Mouse (Mus musculus): ENCODE data around the gene Arntl. TPM values are rescaled to one million over a fixed set of nuclear protein-coding genes. Genes with fewer than 3 reads are reported as not detected.

The Arntl gene
- total RNA-seq, 1 experiment from 2014 or later, result 21.6 TPM

DNA sequence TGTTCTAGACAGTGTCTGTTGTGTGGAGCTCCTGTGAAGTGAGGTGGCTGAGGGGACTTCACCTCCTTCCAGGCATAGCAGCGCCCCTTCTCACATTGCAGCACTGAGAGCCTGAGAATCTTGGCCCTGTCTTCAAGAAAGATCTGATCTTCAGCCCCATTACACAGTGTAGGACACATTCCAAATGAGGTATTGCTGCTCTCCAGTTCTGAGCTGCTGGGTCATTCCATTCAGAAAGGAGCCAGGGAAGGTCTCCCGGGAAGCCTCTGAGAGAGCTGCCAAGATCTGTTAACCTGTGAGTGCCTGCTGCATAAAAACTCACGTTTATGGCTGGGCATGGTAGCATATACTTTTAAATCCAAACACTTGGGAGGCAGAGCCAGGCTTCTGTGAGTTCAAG is 5.7 kb upstream of the Arntl start:
- ATAC-seq (ENCODE audit: extremely low read depth, insufficient number of reproducible peaks, low FRiP score, poor library complexity, severe bottlenecking), result no peak

- ATAC-seq (ENCODE audit: extremely low read depth, insufficient number of reproducible peaks, low FRiP score, poor library complexity, severe bottlenecking), result no peak
Measured at GRCm38 (mm10) chr7:113207471-113208387, 464 bp downstream of the Arntl start.

GRCm38 (mm10) chr7:113208388-113208753 is 1.1 kb downstream of the Arntl start:
- ATAC-seq (ENCODE audit: extremely low read depth, insufficient number of reproducible peaks, low FRiP score, poor library complexity, severe bottlenecking), result no peak

GRCm38 (mm10) chr7:113210441-113210840 is 3.2 kb downstream of the Arntl start:
- ATAC-seq (ENCODE audit: extremely low read depth, insufficient number of reproducible peaks, low FRiP score, poor library complexity, severe bottlenecking), result peak; percentile 28; the same call in 1 of the 2 replicates

DNA sequence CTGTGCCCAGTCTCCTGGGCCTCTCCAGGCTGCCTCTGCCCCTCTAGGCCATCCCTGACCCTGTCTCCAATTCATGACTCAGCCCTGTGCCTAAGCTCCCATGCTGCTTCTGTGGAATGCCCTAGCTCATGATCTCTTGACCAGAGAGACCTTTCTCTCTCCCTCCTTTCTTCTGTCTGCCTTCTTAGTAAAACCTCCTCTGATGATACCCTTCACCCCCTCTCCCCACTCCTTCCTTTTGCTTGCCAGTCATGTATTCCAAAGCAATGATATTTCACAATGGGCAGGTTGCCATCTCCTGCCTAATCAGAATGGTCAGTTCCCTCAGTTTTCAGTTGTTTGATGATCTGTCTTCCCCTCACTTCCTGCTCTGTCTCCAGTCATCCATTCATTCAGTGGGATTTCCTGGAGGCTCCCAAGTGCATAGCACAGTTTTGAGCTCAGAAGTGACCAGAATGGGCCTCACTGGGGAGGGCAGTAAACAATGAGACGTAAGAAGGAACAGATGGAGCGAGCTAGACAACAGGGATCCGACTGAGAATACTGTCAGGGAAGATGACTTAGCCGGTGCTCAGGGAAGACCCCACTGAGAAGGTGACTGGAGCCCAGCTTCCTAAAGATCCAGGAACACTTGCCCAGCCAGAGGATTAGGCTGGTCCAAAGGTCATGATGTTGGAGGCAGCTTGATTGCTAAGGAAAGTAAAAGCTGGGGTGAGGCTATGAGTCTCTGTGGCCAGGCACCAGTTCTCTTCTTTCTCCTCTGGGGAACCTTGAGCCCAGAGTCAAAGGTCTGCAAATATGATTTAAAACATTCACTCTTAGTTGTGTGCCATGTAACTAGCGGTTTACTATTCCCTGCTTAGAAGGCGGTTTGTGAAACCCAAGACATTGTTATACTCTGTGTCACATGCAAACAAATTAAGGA is 7.2 kb downstream of the Arntl start:
- no peak for ATAC-seq (ENCODE audit: extremely low read depth, insufficient number of reproducible peaks, low FRiP score, poor library complexity, severe bottlenecking)

- no peak for ATAC-seq (ENCODE audit: extremely low read depth, insufficient number of reproducible peaks, low FRiP score, poor library complexity, severe bottlenecking)
Measured at GRCm38 (mm10) chr7:113216152-113216551, 8.9 kb downstream of the Arntl start.

GRCm38 (mm10) chr7:113219416-113219815 is 12.2 kb downstream of the Arntl start:
- ATAC-seq (ENCODE audit: extremely low read depth, insufficient number of reproducible peaks, low FRiP score, poor library complexity, severe bottlenecking), result no peak

- no peak for ATAC-seq (ENCODE audit: extremely low read depth, insufficient number of reproducible peaks, low FRiP score, poor library complexity, severe bottlenecking)
Measured at GRCm38 (mm10) chr7:113219864-113220263, 12.6 kb downstream of the Arntl start.

GRCm38 (mm10) chr7:113220691-113221238 is 13.5 kb downstream of the Arntl start:
- no peak for ATAC-seq (ENCODE audit: extremely low read depth, insufficient number of reproducible peaks, low FRiP score, poor library complexity, severe bottlenecking)

DNA sequence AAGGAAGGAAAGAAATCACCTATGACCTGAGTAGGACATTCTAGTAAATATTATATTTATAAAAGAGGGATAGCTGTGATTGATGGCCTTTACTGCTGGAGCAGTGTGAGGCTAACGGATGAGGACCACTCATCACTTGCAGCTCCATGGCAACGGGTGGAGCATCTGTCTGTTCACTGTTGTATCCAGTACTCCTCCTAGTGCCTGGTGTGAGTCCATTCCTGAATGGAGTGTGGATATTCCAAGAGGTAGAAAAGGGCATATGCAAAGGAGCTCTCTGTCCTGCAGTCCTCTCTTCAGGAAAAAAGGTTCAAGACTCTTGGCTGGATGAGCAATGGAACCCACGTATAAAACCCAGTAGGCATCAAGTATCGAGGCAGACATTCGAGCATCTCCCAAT is 15.6 kb downstream of the Arntl start:
- ATAC-seq (ENCODE audit: extremely low read depth, insufficient number of reproducible peaks, low FRiP score, poor library complexity, severe bottlenecking), result no peak

DNA sequence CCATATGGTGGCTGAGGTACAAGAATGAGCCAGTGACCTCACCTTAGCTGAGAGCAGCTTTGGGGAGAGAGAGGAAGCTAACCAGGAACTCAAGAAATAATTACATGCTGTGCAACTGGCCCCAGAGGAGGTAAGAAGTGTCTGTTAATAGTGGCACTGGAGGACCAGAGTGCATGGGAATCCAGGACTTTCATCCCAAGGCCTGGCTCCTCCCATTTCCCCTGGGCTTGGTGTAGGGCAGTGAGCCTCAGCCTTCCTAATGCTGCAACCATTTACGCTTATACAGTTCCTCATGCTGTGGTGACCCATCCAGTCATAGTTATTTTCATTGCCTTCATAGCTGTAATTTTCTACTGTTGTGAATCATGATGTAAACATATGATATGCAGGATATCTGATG is 17.4 kb downstream of the Arntl start:
- no peak for ATAC-seq (ENCODE audit: extremely low read depth, insufficient number of reproducible peaks, low FRiP score, poor library complexity, severe bottlenecking)

DNA sequence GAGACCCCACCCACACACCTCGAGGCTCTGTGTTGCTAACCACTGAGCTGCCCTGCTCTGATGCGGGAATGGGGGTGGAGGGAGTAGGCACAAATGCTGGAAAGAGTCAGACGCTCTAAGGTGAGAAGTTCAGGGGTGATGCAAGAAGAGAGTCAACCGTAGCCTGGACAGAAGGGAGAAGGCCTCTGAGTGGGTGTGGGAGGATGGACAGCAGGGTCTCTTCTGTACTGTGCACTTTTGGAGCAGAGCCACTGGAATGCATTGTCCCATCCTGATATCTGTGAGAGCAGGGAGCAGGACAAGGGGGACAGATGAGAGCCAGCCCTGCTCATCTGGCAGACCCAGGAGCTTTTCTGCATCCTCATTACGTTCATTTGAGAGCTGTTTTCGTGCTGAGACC is 21.2 kb downstream of the Arntl start:
- ATAC-seq (ENCODE audit: extremely low read depth, insufficient number of reproducible peaks, low FRiP score, poor library complexity, severe bottlenecking), result no peak

GRCm38 (mm10) chr7:113236135-113236534 is 28.9 kb downstream of the Arntl start:
- ATAC-seq (ENCODE audit: extremely low read depth, insufficient number of reproducible peaks, low FRiP score, poor library complexity, severe bottlenecking), result no peak

DNA sequence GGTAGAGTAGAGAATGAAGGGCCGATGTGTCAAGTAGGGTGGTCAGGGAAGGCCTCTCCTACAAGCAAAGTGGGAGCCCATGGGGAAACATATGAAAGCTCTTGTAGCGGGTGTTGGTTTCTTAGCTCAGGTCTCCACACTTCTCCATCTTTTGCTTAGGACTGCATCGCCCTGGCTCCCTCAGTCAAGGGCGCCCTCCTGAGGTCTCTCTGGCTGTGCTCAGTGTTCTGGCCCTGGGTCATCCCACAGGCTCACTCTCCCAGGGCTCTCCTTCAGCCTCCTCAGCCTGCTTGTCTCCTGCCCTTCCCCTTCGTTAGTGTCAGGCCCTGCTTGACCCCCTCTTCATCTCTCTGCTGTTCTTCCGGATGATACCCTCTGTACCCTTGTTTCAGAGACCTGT is 31.1 kb downstream of the Arntl start:
- ATAC-seq (ENCODE audit: extremely low read depth, insufficient number of reproducible peaks, low FRiP score, poor library complexity, severe bottlenecking), result no peak

GRCm38 (mm10) chr7:113239448-113240130 is 32.3 kb downstream of the Arntl start:
- no peak for ATAC-seq (ENCODE audit: extremely low read depth, insufficient number of reproducible peaks, low FRiP score, poor library complexity, severe bottlenecking)

GRCm38 (mm10) chr7:113240438-113240837 is 33.2 kb downstream of the Arntl start:
- no peak for ATAC-seq (ENCODE audit: extremely low read depth, insufficient number of reproducible peaks, low FRiP score, poor library complexity, severe bottlenecking)

DNA sequence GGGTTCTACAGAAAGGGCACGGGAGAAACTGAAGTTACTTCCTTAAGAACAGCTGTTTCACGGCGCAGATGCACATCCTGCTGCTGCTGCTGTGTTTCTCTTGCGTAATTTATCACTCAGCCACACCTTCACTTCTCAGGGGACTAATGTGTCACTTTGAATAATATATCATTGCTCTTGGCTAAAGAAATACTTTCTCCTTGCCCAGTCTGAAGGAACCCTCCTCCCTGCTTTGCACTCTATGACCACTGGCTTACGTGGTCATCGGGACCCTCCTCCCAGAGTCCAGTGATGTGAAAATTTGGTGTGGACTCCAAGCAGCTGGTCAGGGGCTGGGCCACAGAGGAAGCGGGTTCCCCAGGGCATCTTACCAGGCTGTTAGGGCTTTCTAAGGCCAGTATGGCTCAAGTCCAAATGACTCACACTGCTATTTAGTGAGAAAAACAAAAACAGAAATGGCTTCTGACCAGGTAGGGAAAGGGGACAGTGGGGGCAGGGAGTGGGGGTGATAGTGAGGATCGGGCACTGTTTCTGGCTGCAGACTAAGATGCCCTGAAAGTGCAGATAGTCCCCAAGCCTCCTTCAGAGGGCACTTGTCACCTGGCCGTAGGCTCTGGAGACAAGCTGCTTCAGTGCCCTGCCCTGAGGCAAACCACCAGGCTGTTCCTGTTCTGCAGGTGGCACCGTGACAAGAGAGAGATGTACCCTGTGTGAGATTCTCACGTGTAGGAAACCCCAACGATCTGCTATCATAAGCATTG is 34.8 kb downstream of the Arntl start:
- peak; percentile 64; the same call in 1 of the 2 replicates for ATAC-seq (ENCODE audit: extremely low read depth, insufficient number of reproducible peaks, low FRiP score, poor library complexity, severe bottlenecking)

GRCm38 (mm10) chr7:113242688-113243087 is 35.4 kb downstream of the Arntl start:
- no peak for ATAC-seq (ENCODE audit: extremely low read depth, insufficient number of reproducible peaks, low FRiP score, poor library complexity, severe bottlenecking)
